In the genomic region with DNA sequence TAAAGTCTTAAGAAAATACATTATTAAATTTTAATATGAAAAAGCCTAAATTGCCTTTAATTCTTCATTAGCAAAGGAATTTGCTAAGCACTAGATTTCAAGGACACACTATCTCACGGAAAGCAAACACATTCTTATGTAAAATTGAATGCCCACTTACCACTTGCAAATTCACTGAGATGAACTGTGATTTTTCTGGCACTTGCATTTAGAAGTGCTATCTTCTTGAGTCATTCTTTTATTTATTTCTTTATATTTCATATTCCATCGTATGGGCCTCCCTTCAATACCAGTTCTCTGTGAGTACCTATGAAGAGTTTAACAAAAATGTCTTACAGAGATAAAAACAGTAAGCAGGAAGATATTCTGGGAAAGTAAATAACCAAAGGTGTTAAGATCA, we compare ENCODE assay signal across 25 mouse cellular contexts. TPM values are rescaled to one million over a fixed set of nuclear protein-coding genes. Genes with fewer than 3 reads are reported as not detected.
"Had no signal": no experiment of that assay in that cellular context is flagged by ENCODE, and none has a peak within 500 bp of the region (broad histone marks: within the 10 kb centered on the region; RNA-seq: fewer than 3 reads in every experiment).

No protein-coding gene starts in this region.

- H3K9me3 ChIP-seq: neural tube, embryonic 12.5 days; neural tube, embryonic 13.5 days; neural tube, embryonic 15.5 days; stomach, embryonic 15.5 days had no signal

- DNase-seq: retina, postnatal 1 day; right cerebral cortex, adult 18-20 months; right cerebral cortex, postnatal 14 days; right cerebral cortex, postnatal 25 days; right cerebral cortex, postnatal 4 days; spleen, adult 18-20 months; thymus, adult 18-20 months; thymus, adult 2 months; thymus, postnatal 14 days; thymus, postnatal 25 days; thymus, postnatal 36 days; thymus, postnatal 4 days had no signal

- H3K9ac ChIP-seq: neural tube, embryonic 12.5 days; neural tube, embryonic 13.5 days; neural tube, embryonic 15.5 days; stomach, embryonic 15.5 days had no signal

- H3K27ac ChIP-seq: neural tube, embryonic 12.5 days; neural tube, embryonic 13.5 days; neural tube, embryonic 15.5 days; stomach, embryonic 15.5 days; stomach, postnatal 0 days had no signal

- H3K4me1 ChIP-seq: stomach, embryonic 15.5 days had no signal

- H3K27me3 ChIP-seq: neural tube, embryonic 12.5 days; neural tube, embryonic 13.5 days; neural tube, embryonic 15.5 days; stomach, embryonic 15.5 days had no signal

- H3K36me3 ChIP-seq: neural tube, embryonic 12.5 days; neural tube, embryonic 13.5 days; neural tube, embryonic 15.5 days; stomach, embryonic 15.5 days had no signal

- H3K4me3 ChIP-seq: neural tube, embryonic 12.5 days; neural tube, embryonic 13.5 days; neural tube, embryonic 15.5 days; stomach, embryonic 15.5 days had no signal

- H3K4me2 ChIP-seq: neural tube, embryonic 12.5 days; neural tube, embryonic 13.5 days; neural tube, embryonic 15.5 days; stomach, embryonic 15.5 days had no signal

RNA-seq across cellular contexts. Expression of a gene that starts 31.1 kb away (rescaled TPM):
- total RNA-seq: neutrophil, adult 5-6 weeks had no signal
- polyA plus RNA-seq: neural tube, embryonic 14.5 days; small intestine, adult 2 months; spleen, adult 2 months; stomach, embryonic 14.5 days; testis, adult 2 months; thymus, adult 2 months; thymus, postnatal 0 days; urinary bladder, adult 2 months had no signal
